Mouse (Mus musculus): ENCODE measurements at regions not wholly inside any gene's neighbourhood (a gene's known extent, or its start where the extent isn't known, plus 50 kb on each side); places are given as distances from the start of the nearest gene placed in this dataset.

DNA sequence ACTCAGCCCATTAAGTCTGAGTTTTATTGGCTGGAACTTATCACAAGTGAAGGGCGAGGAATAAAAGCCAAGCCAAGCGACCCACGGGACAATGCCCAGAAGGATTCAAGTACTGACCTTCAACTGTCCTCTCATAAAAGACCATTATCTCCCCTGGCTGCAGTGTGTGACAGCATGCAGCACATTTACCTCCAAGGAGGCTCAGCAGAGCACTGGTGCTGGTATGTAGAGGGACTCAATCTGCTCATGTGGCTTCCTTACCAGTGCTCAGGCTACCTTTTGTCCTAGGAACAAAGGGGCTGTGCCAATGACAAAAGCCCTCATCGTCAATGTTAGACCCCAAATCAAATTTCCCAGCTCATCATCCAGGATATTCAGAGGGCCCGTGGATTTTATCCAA, 190.9 kb upstream of the Car8 start:
- no peak for TF ChIP-seq ZNF384 (IDR thresholded peaks at IDR 0.05; ENCODE audit: low read depth, low read length)
- no peak for TF ChIP-seq MYC (IDR thresholded peaks at IDR 0.05; ENCODE audit: low read depth, low read length)
- TF ChIP-seq POLR2AphosphoS5 (IDR thresholded peaks at IDR 0.05; ENCODE audit: borderline replicate concordance, low read depth, low read length), result no peak
- TF ChIP-seq POLR2A (IDR thresholded peaks at IDR 0.05; ENCODE audit: control insufficient read depth in 1 of 2, insufficient read depth in 1 of 2, low read depth in 1 of 2, low read length in 2 of 2, poor library complexity in 1 of 2), result no peak
- TF ChIP-seq NRF1 (IDR thresholded peaks at IDR 0.05; ENCODE audit: insufficient read depth, low read depth, low read length, poor library complexity, severe bottlenecking), result no peak
- no peak for TF ChIP-seq GABPA (IDR thresholded peaks at IDR 0.05; ENCODE audit: low read depth, low read length)
- no peak for TF ChIP-seq HCFC1 (IDR thresholded peaks at IDR 0.05; ENCODE audit: low read depth, low read length)
- no peak overlapping the region for H3K27ac ChIP-seq (ENCODE audit: control insufficient read depth, low read depth, low read length)

DNA sequence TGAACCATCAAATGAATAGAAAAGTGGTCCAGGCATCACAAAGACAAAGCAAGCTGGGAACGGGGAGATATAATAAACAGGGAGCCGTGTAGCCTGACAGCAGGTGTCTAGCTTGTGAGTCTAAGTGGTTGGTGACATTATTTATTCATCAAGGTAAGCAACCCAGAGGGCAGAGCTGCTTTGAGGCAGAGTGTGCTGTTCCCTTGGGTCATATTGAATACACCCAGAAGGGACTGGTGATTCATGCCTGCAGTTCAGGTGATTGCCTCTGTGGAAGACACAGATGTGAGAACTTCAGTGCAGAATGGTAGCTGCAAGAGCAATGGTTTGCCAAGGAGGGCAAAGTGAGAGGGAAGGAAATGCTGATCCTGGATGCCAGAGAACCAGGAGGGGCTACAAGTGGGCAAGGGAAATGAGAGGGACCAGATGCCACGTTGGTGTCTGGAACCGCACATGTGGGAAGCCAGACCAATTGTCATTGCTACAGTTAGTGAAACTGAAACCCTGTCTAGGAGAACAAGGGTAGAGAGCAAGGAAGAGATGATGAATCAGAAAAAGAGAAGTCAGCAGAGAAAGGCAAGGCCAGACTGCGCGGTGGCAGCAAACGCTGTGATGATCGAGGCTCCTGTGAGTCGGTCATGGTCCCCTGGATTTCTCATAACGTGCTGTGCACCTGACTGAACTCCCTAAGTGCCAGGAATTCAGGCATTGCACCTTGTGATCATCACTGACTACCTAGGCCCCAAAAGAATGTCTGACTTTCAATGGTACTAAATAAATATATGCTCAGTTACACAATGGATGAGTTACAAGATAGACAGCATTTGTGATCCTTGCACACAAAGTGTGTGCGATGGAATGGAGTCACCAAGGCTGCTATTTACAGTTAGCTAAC, 190.0 kb upstream of the Car8 start:
- DNase-seq (ENCODE audit: low read depth, low spot score), result no peak
- Histone ChIP-seq H3K27ac (ENCODE audit: control insufficient read depth, low read depth, low read length) (no peak overlapping the region), H3K4me1 (ENCODE audit: control insufficient read depth in 1 of 2, insufficient read depth in 2 of 2, low read length in 2 of 2) (no peaks in the 10 kb centered on the region), H3K9me3 (replicated peaks; ENCODE audit: insufficient read depth, low read length) (no peaks in the 10 kb centered on the region), H3K27me3 (ENCODE audit: control insufficient read depth in 1 of 2, insufficient read depth in 2 of 2, low read length in 2 of 2) (no peaks in the 10 kb centered on the region), H3K79me2 (ENCODE audit: control insufficient read depth, insufficient read depth, low read length, poor library complexity) (no peaks in the 10 kb centered on the region), H3K36me3 (ENCODE audit: control insufficient read depth in 1 of 2, insufficient read depth in 2 of 2, low read length in 2 of 2) (no peaks in the 10 kb centered on the region), H3K4me3 (ENCODE audit: control insufficient read depth in 1 of 2, insufficient read depth in 1 of 2, low read depth in 2 of 2, low read length in 2 of 2) (no peak overlapping the region), H3K9ac (ENCODE audit: control insufficient read depth, low read depth, low read length, poor library complexity, severe bottlenecking) (no peak overlapping the region)
- TF ChIP-seq TBP (IDR thresholded peaks at IDR 0.05; ENCODE audit: low read depth, low read length) (no peak), ZMIZ1 (IDR thresholded peaks at IDR 0.05; ENCODE audit: low read depth, low read length) (no peak)

More for the DNA sequence above, 190.9 kb upstream of the Car8 start:
- H3K27me3 ChIP-seq (ENCODE audit: control insufficient read depth in 1 of 2, insufficient read depth in 2 of 2, low read length in 2 of 2), result no peaks in the 10 kb centered on the region
- H3K79me2 ChIP-seq (ENCODE audit: control insufficient read depth, insufficient read depth, low read length, poor library complexity), result no peaks in the 10 kb centered on the region
- H3K4me1 ChIP-seq (ENCODE audit: control insufficient read depth in 1 of 2, insufficient read depth in 2 of 2, low read length in 2 of 2), result no peaks in the 10 kb centered on the region
- DNase-seq (ENCODE audit: low read depth, low spot score), result no peak
- no peaks in the 10 kb centered on the region for H3K9me3 ChIP-seq (replicated peaks; ENCODE audit: insufficient read depth, low read length)
- H3K36me3 ChIP-seq (ENCODE audit: control insufficient read depth in 1 of 2, insufficient read depth in 2 of 2, low read length in 2 of 2), result no peaks in the 10 kb centered on the region
- H3K4me3 ChIP-seq (ENCODE audit: control insufficient read depth in 1 of 2, insufficient read depth in 1 of 2, low read depth in 2 of 2, low read length in 2 of 2), result no peak overlapping the region
- H3K9ac ChIP-seq (ENCODE audit: control insufficient read depth, low read depth, low read length, poor library complexity, severe bottlenecking), result no peak overlapping the region

DNA sequence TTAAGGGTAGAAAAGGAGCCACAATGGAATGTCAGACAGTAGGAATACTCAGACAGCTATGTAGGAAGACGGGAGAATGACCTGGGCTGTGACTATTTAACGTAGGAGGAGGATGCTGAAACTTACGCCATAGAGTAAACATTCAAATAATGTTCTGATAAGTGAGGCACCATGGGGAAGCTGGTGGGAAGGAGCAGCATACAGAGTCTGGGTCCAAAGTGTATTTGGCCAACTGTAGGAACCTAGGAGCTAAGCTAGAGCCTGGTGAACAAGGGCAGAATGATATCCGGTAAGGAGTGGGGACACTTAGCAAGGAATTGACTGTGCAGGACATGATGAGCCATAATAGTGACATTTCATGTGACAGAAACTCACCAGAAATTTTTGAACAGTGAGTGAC, 189.0 kb upstream of the Car8 start:
- no peaks in the 10 kb centered on the region for H3K9me3 ChIP-seq (replicated peaks; ENCODE audit: insufficient read depth, low read length)
- no peaks in the 10 kb centered on the region for H3K27me3 ChIP-seq (ENCODE audit: control insufficient read depth in 1 of 2, insufficient read depth in 2 of 2, low read length in 2 of 2)

More for the DNA sequence above, 189.0 kb upstream of the Car8 start:
- DNase-seq (ENCODE audit: low read depth, low spot score), result no peak
- no peak overlapping the region for H3K4me3 ChIP-seq (ENCODE audit: control insufficient read depth in 1 of 2, insufficient read depth in 1 of 2, low read depth in 2 of 2, low read length in 2 of 2)
- H3K4me1 ChIP-seq (ENCODE audit: control insufficient read depth in 1 of 2, insufficient read depth in 2 of 2, low read length in 2 of 2), result no peaks in the 10 kb centered on the region
- H3K36me3 ChIP-seq (ENCODE audit: control insufficient read depth in 1 of 2, insufficient read depth in 2 of 2, low read length in 2 of 2), result no peaks in the 10 kb centered on the region
- H3K9ac ChIP-seq (ENCODE audit: control insufficient read depth, low read depth, low read length, poor library complexity, severe bottlenecking), result no peak overlapping the region
- TF ChIP-seq MAX (IDR thresholded peaks at IDR 0.05; ENCODE audit: low read length) (no peak), RAD21 (IDR thresholded peaks at IDR 0.05; ENCODE audit: low read depth, low read length) (no peak), BHLHE40 (IDR thresholded peaks at IDR 0.05; ENCODE audit: borderline replicate concordance, low read depth, low read length) (no peak), ETS1 (IDR thresholded peaks at IDR 0.05; ENCODE audit: low read depth, low read length) (no peak), ZNF384 (IDR thresholded peaks at IDR 0.05; ENCODE audit: low read depth, low read length) (no peak), TCF12 (IDR thresholded peaks at IDR 0.05; ENCODE audit: low read depth, low read length) (no peak), SIN3A (IDR thresholded peaks at IDR 0.05; ENCODE audit: low read length) (no peak), KAT2A (conservative IDR thresholded peaks at IDR 0.05; ENCODE audit: low read depth, low read length) (no peak), USF2 (IDR thresholded peaks at IDR 0.05; ENCODE audit: borderline replicate concordance in 1 of 2, insufficient read depth in 1 of 2, low read depth in 1 of 2, low read length in 2 of 2) (no peak), SMC3 (IDR thresholded peaks at IDR 0.05; ENCODE audit: low read depth, low read length) (no peak), ZKSCAN1 (IDR thresholded peaks at IDR 0.05; ENCODE audit: low read depth, low read length) (no peak), UBTF (IDR thresholded peaks at IDR 0.05; ENCODE audit: borderline replicate concordance, insufficient read depth, low read depth, low read length) (no peak), CHD2 (IDR thresholded peaks at IDR 0.05; ENCODE audit: low read length) (no peak), EP300 (IDR thresholded peaks at IDR 0.05; ENCODE audit: low read depth in 1 of 2, low read length in 2 of 2) (no peak), TAL1 (IDR thresholded peaks at IDR 0.05; ENCODE audit: low read length) (no peak), MYB (IDR thresholded peaks at IDR 0.05; ENCODE audit: low read depth, low read length) (no peak)
- no peak overlapping the region for H3K27ac ChIP-seq (ENCODE audit: control insufficient read depth, low read depth, low read length)
- H3K79me2 ChIP-seq (ENCODE audit: control insufficient read depth, insufficient read depth, low read length, poor library complexity), result no peaks in the 10 kb centered on the region

Data from MEL (cell line).